Mouse (Mus musculus): ENCODE data around the gene Dnah8. TPM values are rescaled to one million over a fixed set of nuclear protein-coding genes. Genes with fewer than 3 reads are reported as not detected.

Gene Dnah8
- polyA plus RNA-seq, 1 experiment, result 0.50 TPM

DNA sequence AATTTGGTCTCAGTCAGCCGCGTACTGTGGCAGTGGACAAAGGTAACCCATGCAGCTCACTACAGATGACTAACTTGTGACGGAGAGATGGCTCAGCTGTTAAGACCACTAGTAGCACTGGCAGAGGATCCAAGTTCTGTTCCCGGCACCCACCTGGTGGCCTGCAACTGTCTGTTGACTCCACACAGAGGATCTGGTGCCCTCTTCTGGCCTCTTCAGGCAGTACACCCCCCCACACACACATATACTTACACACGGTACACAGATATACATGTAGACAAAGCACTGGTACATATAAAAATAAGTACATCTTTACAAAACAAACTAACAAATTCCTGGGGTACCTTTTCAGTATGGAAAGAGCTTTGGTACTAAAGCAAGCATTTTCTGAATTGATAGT lies 132.6 kb downstream of the Dnah8 start:
- TF ChIP-seq CTCF (IDR thresholded peaks at IDR 0.05; ENCODE audit: extremely low read depth, insufficient read depth, low read length) (no peak), POLR2A (IDR thresholded peaks at IDR 0.05; ENCODE audit: extremely low read depth, insufficient read depth, low read length) (no peak)
- Histone ChIP-seq H3K27ac (ENCODE audit: insufficient read depth, low read length) (no peak overlapping the region), H3K4me3 (ENCODE audit: insufficient read depth, low read length) (no peak overlapping the region), H3K4me1 (ENCODE audit: control insufficient read depth, insufficient read depth, low read length) (no peaks in the 10 kb centered on the region)

DNA sequence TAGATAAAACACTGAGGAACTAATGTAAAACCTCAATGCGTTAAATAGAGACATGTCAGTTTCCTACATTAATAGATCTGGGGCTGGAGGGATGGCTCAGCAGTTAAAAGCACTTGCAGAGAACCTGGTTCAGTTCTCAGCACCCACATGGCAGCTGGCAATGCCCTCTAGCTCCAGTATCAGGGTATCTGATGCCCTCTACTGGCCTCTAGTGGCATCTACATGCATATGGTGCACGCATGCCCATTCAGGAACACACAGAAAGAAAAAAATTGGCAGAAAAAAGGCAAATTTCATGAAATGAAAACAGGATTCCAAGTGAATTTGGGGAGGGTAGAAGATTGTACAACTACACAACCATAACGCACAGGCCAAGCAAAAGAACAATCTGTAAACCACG lies 136.2 kb downstream of the Dnah8 start:
- Histone ChIP-seq H3K4me3 (ENCODE audit: insufficient read depth, low read length) (no peak overlapping the region), H3K4me1 (ENCODE audit: control insufficient read depth, insufficient read depth, low read length) (no peaks in the 10 kb centered on the region), H3K27ac (ENCODE audit: insufficient read depth, low read length) (no peak overlapping the region)
- TF ChIP-seq POLR2A (IDR thresholded peaks at IDR 0.05; ENCODE audit: extremely low read depth, insufficient read depth, low read length) (no peak), CTCF (IDR thresholded peaks at IDR 0.05; ENCODE audit: extremely low read depth, insufficient read depth, low read length) (no peak)

DNA sequence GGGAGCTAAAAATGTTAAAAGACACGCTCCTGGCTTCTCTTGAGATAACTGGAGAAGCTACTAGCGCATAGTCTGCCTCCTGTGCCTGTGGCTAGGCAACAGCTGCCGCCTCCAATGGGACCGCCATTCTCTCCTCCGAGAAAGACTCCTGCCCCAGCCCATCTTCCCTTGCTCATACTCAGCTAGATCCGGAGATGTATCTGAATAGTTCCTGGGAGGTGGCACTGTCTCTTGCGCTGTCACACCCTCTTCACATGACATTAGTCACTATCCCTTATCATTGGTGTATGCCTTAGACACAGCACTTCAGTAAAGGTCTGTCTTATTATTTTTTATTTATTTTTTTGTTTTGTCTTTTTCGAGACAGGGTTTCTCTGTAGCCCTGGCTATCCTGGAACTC lies 140.1 kb downstream of the Dnah8 start:
- no peak overlapping the region for H3K27ac ChIP-seq (ENCODE audit: insufficient read depth, low read length)
- H3K4me3 ChIP-seq (ENCODE audit: insufficient read depth, low read length), result no peak overlapping the region
- TF ChIP-seq POLR2A (IDR thresholded peaks at IDR 0.05; ENCODE audit: extremely low read depth, insufficient read depth, low read length) (no peak), CTCF (IDR thresholded peaks at IDR 0.05; ENCODE audit: extremely low read depth, insufficient read depth, low read length) (no peak)
- no peaks in the 10 kb centered on the region for H3K4me1 ChIP-seq (ENCODE audit: control insufficient read depth, insufficient read depth, low read length)

DNA sequence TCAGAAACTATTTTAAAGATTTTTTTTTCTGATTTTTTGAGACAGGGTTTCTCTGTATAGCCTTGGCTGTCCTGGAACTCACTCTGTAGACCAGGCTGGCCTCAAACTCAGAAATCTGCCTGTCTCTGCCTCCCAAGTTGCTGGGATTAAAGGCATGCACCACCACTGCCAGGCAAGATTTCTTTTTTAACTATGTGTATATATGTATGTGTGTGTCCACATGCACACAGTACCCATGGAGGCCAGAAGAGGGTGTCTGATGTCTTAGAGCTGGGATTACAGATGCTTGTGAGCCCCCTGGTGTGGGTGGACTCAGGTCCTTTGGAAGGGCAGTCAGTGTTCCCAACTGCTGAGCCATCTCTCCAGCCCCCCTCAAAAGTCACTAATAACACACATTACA lies 150.3 kb downstream of the Dnah8 start:
- H3K4me1 ChIP-seq (ENCODE audit: control insufficient read depth, insufficient read depth, low read length), result no peaks in the 10 kb centered on the region
- no peak for TF ChIP-seq POLR2A (IDR thresholded peaks at IDR 0.05; ENCODE audit: extremely low read depth, insufficient read depth, low read length)
- TF ChIP-seq CTCF (IDR thresholded peaks at IDR 0.05; ENCODE audit: extremely low read depth, insufficient read depth, low read length), result no peak

DNA sequence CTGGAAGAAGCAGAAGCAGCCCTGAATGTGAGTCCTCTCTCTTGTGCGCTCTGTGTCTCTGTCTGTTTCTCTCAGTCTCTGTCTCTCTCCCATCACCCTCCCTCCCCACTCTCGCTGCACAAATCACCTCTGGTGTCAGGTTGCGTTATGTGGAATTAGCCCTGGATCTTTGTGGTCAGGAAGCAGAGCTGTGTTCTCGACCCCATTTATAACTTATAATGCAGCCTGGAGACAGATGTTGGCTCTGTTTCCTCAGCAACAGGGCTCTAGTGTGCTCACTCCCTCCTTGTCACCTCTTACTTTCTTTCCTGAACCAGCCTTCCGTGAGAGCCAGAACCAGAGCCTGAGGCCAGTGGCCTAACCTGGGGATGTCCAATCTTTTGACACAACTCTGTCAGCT lies 150.9 kb downstream of the Dnah8 start:
- H3K4me3 ChIP-seq (ENCODE audit: insufficient read depth, low read length), result no peak overlapping the region
- H3K27ac ChIP-seq (ENCODE audit: insufficient read depth, low read length), result no peak overlapping the region
- no peaks in the 10 kb centered on the region for H3K4me1 ChIP-seq (ENCODE audit: control insufficient read depth, insufficient read depth, low read length)
- TF ChIP-seq CTCF (IDR thresholded peaks at IDR 0.05; ENCODE audit: extremely low read depth, insufficient read depth, low read length), result no peak
- no peak for TF ChIP-seq POLR2A (IDR thresholded peaks at IDR 0.05; ENCODE audit: extremely low read depth, insufficient read depth, low read length)

More for the DNA sequence above, 150.3 kb downstream of the Dnah8 start:
- Histone ChIP-seq H3K27ac (ENCODE audit: insufficient read depth, low read length) (no peak overlapping the region), H3K4me3 (ENCODE audit: insufficient read depth, low read length) (no peak overlapping the region)

DNA sequence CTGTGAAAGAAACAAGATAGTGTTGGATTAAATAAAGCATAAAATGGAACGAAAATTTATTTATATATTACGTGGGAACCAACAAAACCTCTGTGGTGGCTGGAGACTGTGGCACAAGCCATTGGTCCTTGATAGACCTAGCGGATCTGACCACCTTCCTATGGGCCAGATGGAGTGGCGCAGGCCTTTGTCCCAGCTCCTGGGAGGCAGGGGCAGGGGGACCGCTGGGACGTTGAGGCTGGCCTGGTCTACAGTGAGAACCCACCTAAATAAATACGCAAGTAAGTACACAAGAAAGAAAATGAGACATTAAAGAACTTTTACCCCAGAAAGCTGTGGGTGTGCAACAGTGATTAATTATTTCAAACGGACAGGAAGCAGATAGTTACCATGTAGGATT lies 156.9 kb downstream of the Dnah8 start:
- Histone ChIP-seq H3K4me1 (ENCODE audit: control insufficient read depth, insufficient read depth, low read length) (no peaks in the 10 kb centered on the region), H3K27ac (ENCODE audit: insufficient read depth, low read length) (no peak overlapping the region), H3K4me3 (ENCODE audit: insufficient read depth, low read length) (no peak overlapping the region)
- no peak for TF ChIP-seq CTCF (IDR thresholded peaks at IDR 0.05; ENCODE audit: extremely low read depth, insufficient read depth, low read length)
- TF ChIP-seq POLR2A (IDR thresholded peaks at IDR 0.05; ENCODE audit: extremely low read depth, insufficient read depth, low read length), result no peak

DNA sequence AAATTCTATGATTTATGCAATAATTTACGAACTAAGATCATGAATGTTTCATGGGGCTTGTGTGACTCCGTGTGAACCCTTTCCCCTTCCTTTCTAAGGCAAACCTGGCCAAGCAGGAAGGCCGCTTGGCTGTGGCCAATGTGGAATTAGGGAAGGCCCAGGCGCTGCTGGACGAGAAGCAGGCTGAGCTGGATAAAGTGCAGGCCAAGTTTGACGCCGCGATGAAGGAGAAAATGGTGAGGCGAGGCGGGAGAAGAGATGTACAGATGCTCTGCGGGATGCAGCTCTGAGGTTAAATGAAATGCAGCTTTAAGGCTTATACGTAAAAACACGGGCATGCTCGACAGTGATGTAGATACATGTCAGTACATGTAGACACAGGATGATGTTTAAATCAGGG lies 158.1 kb downstream of the Dnah8 start:
- TF ChIP-seq POLR2A (IDR thresholded peaks at IDR 0.05; ENCODE audit: extremely low read depth, insufficient read depth, low read length), result no peak
- TF ChIP-seq CTCF (IDR thresholded peaks at IDR 0.05; ENCODE audit: extremely low read depth, insufficient read depth, low read length), result no peak
- H3K27ac ChIP-seq (ENCODE audit: insufficient read depth, low read length), result no peak overlapping the region
- no peaks in the 10 kb centered on the region for H3K4me1 ChIP-seq (ENCODE audit: control insufficient read depth, insufficient read depth, low read length)
- no peak overlapping the region for H3K4me3 ChIP-seq (ENCODE audit: insufficient read depth, low read length)

DNA sequence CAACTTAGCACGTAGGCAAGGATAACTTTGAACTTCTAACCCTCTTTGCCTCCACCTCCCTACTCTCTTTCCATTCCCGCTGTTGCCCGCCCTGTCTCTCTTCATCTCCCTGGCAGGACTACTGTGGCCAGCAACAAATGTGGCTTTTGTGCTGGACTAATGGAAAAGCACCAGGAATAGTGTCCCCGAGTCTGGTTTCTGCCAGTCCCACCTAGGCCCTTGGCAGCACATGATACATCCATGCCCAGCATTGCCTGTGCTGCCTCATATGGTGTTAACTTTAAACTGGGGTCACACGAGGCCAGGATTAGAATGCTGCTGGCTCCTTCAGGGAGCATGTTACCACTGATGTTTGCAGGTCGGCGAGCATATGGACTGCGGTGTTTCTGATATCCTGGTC lies 164.2 kb downstream of the Dnah8 start:
- no peak overlapping the region for H3K4me3 ChIP-seq (ENCODE audit: insufficient read depth, low read length)
- TF ChIP-seq POLR2A (IDR thresholded peaks at IDR 0.05; ENCODE audit: extremely low read depth, insufficient read depth, low read length), result no peak
- TF ChIP-seq CTCF (IDR thresholded peaks at IDR 0.05; ENCODE audit: extremely low read depth, insufficient read depth, low read length), result no peak
- H3K27ac ChIP-seq (ENCODE audit: insufficient read depth, low read length), result no peak overlapping the region
- H3K4me1 ChIP-seq (ENCODE audit: control insufficient read depth, insufficient read depth, low read length), result no peaks in the 10 kb centered on the region

DNA sequence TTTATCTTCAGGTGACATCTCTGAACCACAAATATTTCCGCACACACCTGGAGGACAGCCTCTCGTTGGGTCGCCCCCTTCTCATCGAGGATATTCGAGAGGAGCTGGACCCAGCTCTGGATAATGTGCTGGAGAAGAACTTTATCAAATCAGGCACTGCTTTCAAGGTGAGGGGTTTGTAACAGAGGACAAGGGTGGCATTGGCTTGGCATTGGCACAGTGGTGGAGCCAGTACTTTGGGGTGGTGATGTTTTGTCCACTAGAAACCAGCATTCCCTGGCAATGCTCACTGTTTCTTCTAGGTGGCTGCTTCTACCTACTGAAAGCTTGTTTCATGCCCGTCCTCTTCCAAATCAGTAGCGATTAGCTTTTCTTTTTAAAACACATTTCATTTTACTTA lies 166.7 kb downstream of the Dnah8 start:
- TF ChIP-seq POLR2A (IDR thresholded peaks at IDR 0.05; ENCODE audit: extremely low read depth, insufficient read depth, low read length) (no peak), CTCF (IDR thresholded peaks at IDR 0.05; ENCODE audit: extremely low read depth, insufficient read depth, low read length) (no peak)

DNA sequence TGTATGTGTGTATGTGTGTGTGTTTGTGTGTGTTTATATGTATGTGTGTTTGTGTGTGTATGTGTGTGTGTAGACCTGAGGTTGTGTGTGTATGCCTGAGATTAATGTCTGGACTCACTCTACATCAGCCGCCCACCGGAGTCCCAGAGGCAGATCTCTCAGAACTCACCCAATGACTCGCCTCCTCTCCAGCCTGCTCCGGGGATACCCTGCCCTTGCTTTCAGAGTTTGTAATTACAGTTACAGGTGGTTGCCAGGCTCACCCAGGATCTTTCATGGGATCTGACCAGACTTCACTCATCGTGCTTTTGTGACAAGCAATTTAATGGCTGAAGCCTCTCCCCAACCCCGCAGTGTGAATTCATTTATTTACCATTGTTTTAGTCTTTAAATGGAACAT lies 168.2 kb downstream of the Dnah8 start:
- TF ChIP-seq CTCF (IDR thresholded peaks at IDR 0.05; ENCODE audit: extremely low read depth, insufficient read depth, low read length) (no peak), POLR2A (IDR thresholded peaks at IDR 0.05; ENCODE audit: extremely low read depth, insufficient read depth, low read length) (no peak)
- Histone ChIP-seq H3K4me1 (ENCODE audit: control insufficient read depth, insufficient read depth, low read length) (no peaks in the 10 kb centered on the region; the same call in 1 of the 2 replicates), H3K27ac (ENCODE audit: insufficient read depth, low read length) (no peak overlapping the region), H3K4me3 (ENCODE audit: insufficient read depth, low read length) (no peak overlapping the region)

More for the DNA sequence above, 166.7 kb downstream of the Dnah8 start:
- no peak overlapping the region for H3K27ac ChIP-seq (ENCODE audit: insufficient read depth, low read length)
- H3K4me3 ChIP-seq (ENCODE audit: insufficient read depth, low read length), result no peak overlapping the region
- H3K4me1 ChIP-seq (ENCODE audit: control insufficient read depth, insufficient read depth, low read length), result no peaks in the 10 kb centered on the region; the same call in 1 of the 2 replicates
